Mouse (Mus musculus) MEL (cell line): Measurements from ENCODE around the gene Dennd1a.

ENCODE experiments used
- CTCF ChIP-seq, 3 experiments: IDR thresholded peaks in 2 of 3; conservative IDR thresholded peaks in 1 of 3; 2 replicates each; pipeline ENCODE4 v1.5.1; 2011 to 2012; ENCODE audit warnings: low read length in 3 of 3, low read depth in 2 of 3, mild to moderate bottlenecking in 2 of 3, improper control_type of control experiment in 1 of 3, inconsistent platforms in 1 of 3, mixed read lengths in 1 of 3, moderate library complexity in 1 of 3; ENCODE audit not compliant: control insufficient read depth in 1 of 3, insufficient read depth in 1 of 3, poor library complexity in 1 of 3, severe bottlenecking in 1 of 3
- ELF1 ChIP-seq: IDR thresholded peaks from 2 replicates; pipeline ENCODE4 v1.6.1; 2014; ENCODE audit warnings: low read depth, mild to moderate bottlenecking, inconsistent platforms, low read length, improper control_type of control experiment, moderate library complexity
- EP300 ChIP-seq, 2 experiments: IDR thresholded peaks; 2 replicates each; pipeline ENCODE4 v1.6.1; 2011; ENCODE audit warnings: improper control_type of control experiment in 2 of 2, low read length in 2 of 2, low read depth in 1 of 2, mild to moderate bottlenecking in 1 of 2
- MAFK ChIP-seq: IDR thresholded peaks from 2 replicates; pipeline ENCODE4 v1.6.1; 2011; ENCODE audit warnings: low read depth, mild to moderate bottlenecking, low read length, improper control_type of control experiment, borderline replicate concordance
- NRF1 ChIP-seq: IDR thresholded peaks from 2 replicates; pipeline ENCODE4 v1.6.1; 2014; ENCODE audit warnings: low read depth, mild to moderate bottlenecking, inconsistent platforms, low read length, improper control_type of control experiment, moderate library complexity; ENCODE audit not compliant: poor library complexity, insufficient read depth, severe bottlenecking
- POLR2A ChIP-seq, 2 experiments: IDR thresholded peaks; 2 replicates each; pipeline ENCODE4 v1.6.1; 2011 to 2012; ENCODE audit warnings: low read length in 2 of 2, mild to moderate bottlenecking in 2 of 2, control low read depth in 1 of 2, improper control_type of control experiment in 1 of 2, low read depth in 1 of 2, moderate library complexity in 1 of 2; ENCODE audit not compliant: control insufficient read depth in 1 of 2, insufficient read depth in 1 of 2, poor library complexity in 1 of 2
- SIN3A ChIP-seq: IDR thresholded peaks from 2 replicates; pipeline ENCODE4 v1.6.1; 2012; ENCODE audit warnings: low read length, improper control_type of control experiment, inconsistent platforms
- TCF12 ChIP-seq: IDR thresholded peaks from 2 replicates; pipeline ENCODE4 v1.6.1; 2014; ENCODE audit warnings: low read depth, mild to moderate bottlenecking, inconsistent platforms, low read length, improper control_type of control experiment, moderate library complexity
- ZC3H11A ChIP-seq: IDR thresholded peaks from 2 replicates; pipeline ENCODE4 v1.6.1; 2012; ENCODE audit warnings: low read depth, mild to moderate bottlenecking, inconsistent platforms, low read length, improper control_type of control experiment

DNA sequence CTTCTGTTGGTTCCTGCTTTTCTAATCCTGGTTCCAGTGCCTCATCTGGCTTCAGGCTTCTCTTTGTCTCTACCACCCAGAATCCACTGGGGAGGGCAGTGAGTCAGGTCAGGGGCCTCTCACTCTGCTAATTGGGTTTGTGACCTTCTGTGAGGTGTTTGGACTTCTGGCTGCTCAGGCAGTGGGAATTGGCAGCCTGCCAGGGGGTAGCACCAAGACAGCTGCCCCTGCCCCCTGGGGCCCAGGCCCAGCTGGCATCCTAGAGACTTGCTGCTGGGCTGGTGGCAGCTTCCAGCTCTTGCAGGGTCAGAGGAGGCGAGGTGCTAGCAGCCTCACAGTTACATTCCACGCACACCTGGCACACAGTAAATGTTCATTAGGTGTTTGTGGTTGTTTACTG is 475.5 kb downstream of the Dennd1a start:
- TF ChIP-seq NRF1 (no peak), ZC3H11A (no peak), POLR2A (IDR thresholded peaks at IDR 0.05; ENCODE audit: control insufficient read depth in 1 of 2, insufficient read depth in 1 of 2, low read depth in 1 of 2, low read length in 2 of 2, poor library complexity in 1 of 2) (no peak), CTCF (IDR thresholded peaks at IDR 0.05 in 2 of 3, conservative IDR thresholded peaks at IDR 0.05 in 1 of 3; ENCODE audit: control insufficient read depth in 1 of 3, insufficient read depth in 1 of 3, low read depth in 2 of 3, low read length in 3 of 3, poor library complexity in 1 of 3, severe bottlenecking in 1 of 3) (no peak), ELF1 (no peak), TCF12 (no peak), EP300 (IDR thresholded peaks at IDR 0.05; ENCODE audit: low read depth in 1 of 2, low read length in 2 of 2) (no peak), MAFK (no peak), SIN3A (no peak)
